Mouse (Mus musculus): ENCODE measurements around the gene Sypl. TPM values are rescaled to one million over a fixed set of nuclear protein-coding genes. Genes with fewer than 3 reads are reported as not detected.
A peak's percentile ranks its signal among the peaks of the same experiment; 100 is the strongest.

Sypl gene
- polyA plus RNA-seq, 1 experiment from 2014 or later, result 172 TPM

DNA sequence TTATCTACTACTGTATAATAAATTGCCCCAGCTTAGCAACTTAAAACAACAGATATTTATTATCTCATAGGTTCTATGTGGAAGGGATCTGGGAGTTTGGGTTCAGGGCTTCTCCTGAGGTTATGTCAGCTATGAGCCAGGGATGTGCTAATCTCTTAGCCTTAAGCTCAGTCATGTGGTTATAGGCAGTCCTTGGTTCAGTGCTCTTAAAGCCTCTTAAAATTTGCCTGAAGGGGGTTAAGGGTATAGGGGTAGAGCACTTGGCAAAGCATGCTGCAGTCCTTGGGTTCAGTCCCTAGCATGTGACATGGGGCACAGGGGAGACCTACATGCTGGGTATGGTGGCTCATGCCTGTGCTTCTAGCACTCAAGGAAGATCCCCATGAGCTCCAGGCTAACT, 8.4 kb downstream of the Sypl start:
- Histone ChIP-seq H3K4me2 (replicated peaks; ENCODE audit: low read depth) (no peak overlapping the region), H3K4me1 (replicated peaks; ENCODE audit: control insufficient read depth, insufficient read depth) (no peaks in the 10 kb centered on the region; the same call in 1 of the 2 replicates), H3K9ac (ENCODE audit: low read length) (no peak overlapping the region), H3K9me3 (ENCODE audit: control insufficient read depth, low read length) (no peaks in the 10 kb centered on the region), H3K36me3 (ENCODE audit: control insufficient read depth, insufficient read depth, low read length) (no peaks in the 10 kb centered on the region), H3K27me3 (ENCODE audit: control insufficient read depth, insufficient read depth, low read length) (no peaks in the 10 kb centered on the region), H3K27ac (replicated peaks) (no peak overlapping the region), H3K4me3 (ENCODE audit: low read depth, low read length) (no peak overlapping the region)
- no peak for ATAC-seq (ENCODE audit: low FRiP score, low TSS enrichment)
- DNase-seq (ENCODE audit: low spot score), result no peak
- TF ChIP-seq CTCF (IDR thresholded peaks at IDR 0.05; ENCODE audit: low read depth) (no peak), EP300 (optimal IDR thresholded peaks at IDR 0.05) (no peak)

- TF ChIP-seq CTCF (IDR thresholded peaks at IDR 0.05; ENCODE audit: low read depth), result no peak
- no peak for TF ChIP-seq EP300 (optimal IDR thresholded peaks at IDR 0.05)
- 82% methylated on average over 4 of the region's 4 CpGs for WGBS
- Histone ChIP-seq H3K27ac (replicated peaks) (no peak overlapping the region), H3K27me3 (ENCODE audit: control insufficient read depth, insufficient read depth, low read length) (no peaks in the 10 kb centered on the region), H3K9ac (ENCODE audit: low read length) (no peak overlapping the region), H3K9me3 (ENCODE audit: control insufficient read depth, low read length) (no peaks in the 10 kb centered on the region), H3K4me3 (ENCODE audit: low read depth, low read length) (no peak overlapping the region), H3K4me1 (replicated peaks; ENCODE audit: control insufficient read depth, insufficient read depth) (no peaks in the 10 kb centered on the region; the same call in 1 of the 2 replicates), H3K4me2 (replicated peaks; ENCODE audit: low read depth) (no peak overlapping the region), H3K36me3 (ENCODE audit: control insufficient read depth, insufficient read depth, low read length) (no peaks in the 10 kb centered on the region)
- ATAC-seq (ENCODE audit: low FRiP score, low TSS enrichment), result no peak
- DNase-seq (ENCODE audit: low spot score), result no peak
Observed at GRCm38 (mm10) chr12:32963858-32964257, 10.2 kb downstream of the Sypl start.

DNA sequence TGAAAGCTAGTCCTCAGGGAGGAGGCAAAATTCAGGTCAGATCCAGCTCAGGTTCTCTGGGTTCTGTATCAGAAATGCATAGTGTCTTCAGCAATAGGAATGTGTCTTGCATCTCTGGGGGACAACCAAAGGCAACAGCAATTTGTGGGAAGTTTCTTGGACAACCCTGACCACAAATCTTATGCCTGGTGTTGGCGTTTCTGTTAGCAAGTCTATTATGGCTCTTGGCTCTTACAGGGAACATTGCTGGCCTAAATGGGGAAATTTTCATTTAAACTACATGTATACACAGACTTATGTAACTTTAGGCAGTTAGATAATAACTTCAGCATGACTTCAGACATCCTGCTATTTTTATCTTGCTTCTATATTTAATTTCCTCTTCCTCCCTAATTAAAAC, 18.6 kb downstream of the Sypl start:
- Histone ChIP-seq H3K4me3 (ENCODE audit: low read depth, low read length) (no peak overlapping the region), H3K9me3 (ENCODE audit: control insufficient read depth, low read length) (no peaks in the 10 kb centered on the region), H3K4me2 (replicated peaks; ENCODE audit: low read depth) (no peak overlapping the region), H3K9ac (ENCODE audit: low read length) (no peak overlapping the region), H3K36me3 (ENCODE audit: control insufficient read depth, insufficient read depth, low read length) (peaks cover 3% of the 10 kb centered on the region), H3K27ac (replicated peaks) (no peak overlapping the region), H3K27me3 (ENCODE audit: control insufficient read depth, insufficient read depth, low read length) (no peaks in the 10 kb centered on the region), H3K4me1 (replicated peaks; ENCODE audit: control insufficient read depth, insufficient read depth) (no peaks in the 10 kb centered on the region)
- no peak for DNase-seq (ENCODE audit: low spot score)
- no peak for TF ChIP-seq CTCF (IDR thresholded peaks at IDR 0.05; ENCODE audit: low read depth)
- no peak for TF ChIP-seq EP300 (optimal IDR thresholded peaks at IDR 0.05)
- 71% methylated on average over 1 of the region's 1 CpGs for WGBS
- no peak for ATAC-seq (ENCODE audit: low FRiP score, low TSS enrichment)

- H3K9me3 ChIP-seq (ENCODE audit: control insufficient read depth, low read length), result no peaks in the 10 kb centered on the region
- no peaks in the 10 kb centered on the region for H3K4me1 ChIP-seq (replicated peaks; ENCODE audit: control insufficient read depth, insufficient read depth)
- ATAC-seq (ENCODE audit: low FRiP score, low TSS enrichment) (no peak), DNase-seq (ENCODE audit: low spot score) (no peak)
- 0 out of 2 replicates have a peak, but pooled peaks cover 2% of the 10 kb centered on the region for H3K36me3 ChIP-seq (ENCODE audit: control insufficient read depth, insufficient read depth, low read length)
- no peak for TF ChIP-seq CTCF (IDR thresholded peaks at IDR 0.05; ENCODE audit: low read depth)
- TF ChIP-seq EP300 (optimal IDR thresholded peaks at IDR 0.05), result no peak
- no peak overlapping the region for H3K4me2 ChIP-seq (replicated peaks; ENCODE audit: low read depth)
- no peak overlapping the region for H3K27ac ChIP-seq (replicated peaks)
- no peaks in the 10 kb centered on the region for H3K27me3 ChIP-seq (ENCODE audit: control insufficient read depth, insufficient read depth, low read length)
- no peak overlapping the region for H3K9ac ChIP-seq (ENCODE audit: low read length)
- no peak overlapping the region for H3K4me3 ChIP-seq (ENCODE audit: low read depth, low read length)
Observed at GRCm38 (mm10) chr12:32974893-32975292, 21.2 kb downstream of the Sypl start.

- no peak for ATAC-seq (ENCODE audit: low FRiP score, low TSS enrichment)
- no peaks in the 10 kb centered on the region for H3K27me3 ChIP-seq (ENCODE audit: control insufficient read depth, insufficient read depth, low read length)
Observed at GRCm38 (mm10) chr12:32975501-32975900, 21.8 kb downstream of the Sypl start.

DNA sequence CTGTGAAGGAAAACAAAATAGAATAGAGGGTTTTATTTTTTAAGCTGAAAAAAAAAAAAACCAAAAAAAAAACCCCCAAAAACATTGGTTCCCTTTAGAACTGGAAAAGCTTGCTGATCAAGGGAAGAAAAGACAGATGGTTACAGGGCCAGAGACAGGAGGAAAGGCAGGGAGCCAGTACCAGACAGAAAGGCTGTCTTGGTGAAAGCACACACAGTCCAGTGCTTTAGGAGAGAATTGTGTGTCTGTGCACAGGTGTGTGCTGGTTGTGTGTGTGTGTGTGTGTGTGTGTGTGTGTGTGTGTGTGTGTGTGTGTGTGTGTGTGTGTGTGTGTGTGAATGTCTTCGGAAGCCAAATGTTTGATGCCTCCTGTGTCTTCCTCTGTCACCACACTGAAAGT, 28.9 kb downstream of the Sypl start:
- Histone ChIP-seq H3K9ac (ENCODE audit: low read length) (no peak overlapping the region), H3K36me3 (ENCODE audit: control insufficient read depth, insufficient read depth, low read length) (no peaks in the 10 kb centered on the region), H3K27me3 (ENCODE audit: control insufficient read depth, insufficient read depth, low read length) (no peaks in the 10 kb centered on the region), H3K27ac (replicated peaks) (no peak overlapping the region), H3K4me2 (replicated peaks; ENCODE audit: low read depth) (no peak overlapping the region), H3K4me1 (replicated peaks; ENCODE audit: control insufficient read depth, insufficient read depth) (no peaks in the 10 kb centered on the region), H3K9me3 (ENCODE audit: control insufficient read depth, low read length) (no peaks in the 10 kb centered on the region), H3K4me3 (ENCODE audit: low read depth, low read length) (no peak overlapping the region)
- no peak for DNase-seq (ENCODE audit: low spot score)
- 100% methylated on average over 1 of the region's 1 CpGs for WGBS
- TF ChIP-seq EP300 (optimal IDR thresholded peaks at IDR 0.05), result no peak
- TF ChIP-seq CTCF (IDR thresholded peaks at IDR 0.05; ENCODE audit: low read depth), result no peak
- no peak for ATAC-seq (ENCODE audit: low FRiP score, low TSS enrichment)

More at GRCm38 (mm10) chr12:32975501-32975900, 21.8 kb downstream of the Sypl start:
- Histone ChIP-seq H3K27ac (replicated peaks) (no peak overlapping the region), H3K9me3 (ENCODE audit: control insufficient read depth, low read length) (no peaks in the 10 kb centered on the region), H3K9ac (ENCODE audit: low read length) (no peak overlapping the region), H3K36me3 (ENCODE audit: control insufficient read depth, insufficient read depth, low read length) (0 out of 2 replicates have a peak, but pooled peaks cover 2% of the 10 kb centered on the region), H3K4me3 (ENCODE audit: low read depth, low read length) (no peak overlapping the region), H3K4me1 (replicated peaks; ENCODE audit: control insufficient read depth, insufficient read depth) (no peaks in the 10 kb centered on the region), H3K4me2 (replicated peaks; ENCODE audit: low read depth) (no peak overlapping the region)
- 42% methylated on average over 3 of the region's 3 CpGs for WGBS
- TF ChIP-seq CTCF (IDR thresholded peaks at IDR 0.05; ENCODE audit: low read depth), result no peak
- no peak for TF ChIP-seq EP300 (optimal IDR thresholded peaks at IDR 0.05)
- DNase-seq (ENCODE audit: low spot score), result peak; percentile 31
